Mouse (Mus musculus) left cerebral cortex, postnatal 14 days (tissue): ENCODE results near the gene 4930562C15Rik. TPM values are rescaled to one million over a fixed set of nuclear protein-coding genes. Genes with fewer than 3 reads are reported as not detected.

ENCODE experiments used
- DNase-seq, 2 experiments: peaks; one replicate each; pipeline ENCODE4 v3.0.0; 2021 to 2022; ENCODE audit warnings: low spot score in 2 of 2, mixed read lengths in 1 of 2
- intact Hi-C: fragments of 180-260 bp; cut with DNase I; formaldehyde crosslinking; loops from one replicate; pipeline ENCODE4 v1.15.1; 2025
- total RNA-seq, 2 experiments: library from RNA; stranded (reverse); gene quantifications; 2 replicates each; pipeline ENCODE4 v1.2.3; 2021

The 4930562C15Rik gene
- total RNA-seq, 2 experiments from 2014 or later: not detected

DNA sequence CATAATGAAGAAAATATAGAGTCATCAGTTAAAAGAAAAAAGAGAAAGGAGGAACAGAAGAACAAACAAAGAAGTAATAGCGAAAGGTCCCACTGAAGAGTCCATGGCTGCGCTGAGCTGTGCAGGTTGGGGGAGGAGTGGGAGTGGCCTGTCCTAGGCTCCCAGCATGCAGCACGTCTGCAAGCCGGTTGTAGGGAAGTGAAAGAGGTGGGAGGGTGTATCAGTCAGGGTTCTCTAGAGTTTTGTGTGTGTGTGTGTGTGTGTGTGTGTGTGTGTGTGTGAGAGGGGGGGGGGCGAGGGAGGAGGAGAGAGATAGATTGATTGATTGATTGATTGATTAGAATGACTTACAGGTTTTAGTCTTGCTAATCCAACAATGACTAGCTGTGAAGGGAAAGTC lies 72.8 kb downstream of the 4930562C15Rik start:
- intact Hi-C loops: no loop called here
- no peak for DNase-seq

DNA sequence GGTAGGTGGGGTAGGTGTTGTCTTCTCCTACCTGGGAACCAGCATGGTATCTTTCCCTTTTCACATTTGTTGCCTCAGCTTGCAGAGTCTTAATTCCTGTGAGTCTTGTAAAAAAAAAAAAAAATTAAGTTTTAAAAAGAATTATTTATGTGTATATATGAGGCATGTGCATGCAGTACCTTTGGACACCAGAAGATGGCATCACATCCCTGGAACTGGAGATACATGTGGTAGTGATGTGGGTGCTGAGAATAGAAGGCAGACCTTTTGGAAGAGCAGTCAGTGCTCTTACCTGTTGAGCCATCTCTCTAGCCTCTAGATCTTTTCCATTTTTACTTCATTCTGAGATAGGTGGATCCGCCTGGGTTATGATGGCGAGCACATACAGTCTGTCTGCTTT lies 74.5 kb downstream of the 4930562C15Rik start:
- DNase-seq: no peak
- intact Hi-C loops: no loop called here

DNA sequence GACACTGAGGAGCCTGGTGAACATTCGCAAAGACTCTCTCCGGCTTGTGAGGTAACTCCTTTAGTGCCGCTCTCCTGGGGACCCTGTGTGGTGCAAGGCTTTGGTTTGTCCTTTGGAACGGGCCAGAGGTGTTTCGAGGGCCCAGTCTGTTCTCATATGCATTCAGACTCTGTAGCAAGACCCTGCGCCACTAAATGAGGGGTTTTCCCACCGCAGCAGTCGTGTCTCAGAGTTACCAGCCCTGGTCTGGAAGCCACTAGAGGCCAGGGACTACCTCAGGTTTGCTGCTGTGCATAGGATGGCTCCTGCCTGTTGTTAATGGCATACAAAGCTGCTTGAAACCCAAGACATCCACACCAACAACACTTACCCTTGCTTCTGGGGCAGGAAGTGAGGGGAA lies 75.5 kb downstream of the 4930562C15Rik start:
- intact Hi-C loops: no loop called here
- DNase-seq: no peak

DNA sequence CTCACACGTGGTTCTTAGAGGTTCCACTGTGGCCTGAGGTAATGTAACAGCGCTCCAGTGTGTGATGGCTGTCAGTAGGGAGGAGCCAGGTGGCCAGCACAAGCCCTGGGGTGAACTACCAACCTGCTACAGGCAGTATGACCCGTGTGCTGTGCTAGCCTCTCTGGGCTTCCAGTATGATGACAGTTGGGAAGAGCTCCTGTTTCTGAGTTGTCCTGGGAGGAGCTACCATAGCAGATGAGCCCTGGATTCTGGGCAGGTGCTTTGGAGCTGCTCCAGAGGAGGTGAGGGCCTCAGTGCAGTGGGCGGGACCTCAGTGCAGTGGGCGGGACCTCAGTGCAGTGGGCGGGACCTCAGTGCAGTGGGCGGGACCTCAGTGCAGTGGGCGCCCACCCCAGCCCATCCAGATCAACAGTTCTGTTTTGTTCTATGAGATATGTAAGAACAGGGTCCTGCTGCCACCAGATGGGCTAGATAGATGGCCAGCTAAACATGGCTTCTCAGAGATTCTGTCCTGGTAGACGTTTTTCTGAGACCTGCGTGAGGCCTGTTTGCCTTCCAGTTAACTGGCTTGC lies 76.9 kb downstream of the 4930562C15Rik start:
- intact Hi-C loops: no loop called here
- DNase-seq: no peak

DNA sequence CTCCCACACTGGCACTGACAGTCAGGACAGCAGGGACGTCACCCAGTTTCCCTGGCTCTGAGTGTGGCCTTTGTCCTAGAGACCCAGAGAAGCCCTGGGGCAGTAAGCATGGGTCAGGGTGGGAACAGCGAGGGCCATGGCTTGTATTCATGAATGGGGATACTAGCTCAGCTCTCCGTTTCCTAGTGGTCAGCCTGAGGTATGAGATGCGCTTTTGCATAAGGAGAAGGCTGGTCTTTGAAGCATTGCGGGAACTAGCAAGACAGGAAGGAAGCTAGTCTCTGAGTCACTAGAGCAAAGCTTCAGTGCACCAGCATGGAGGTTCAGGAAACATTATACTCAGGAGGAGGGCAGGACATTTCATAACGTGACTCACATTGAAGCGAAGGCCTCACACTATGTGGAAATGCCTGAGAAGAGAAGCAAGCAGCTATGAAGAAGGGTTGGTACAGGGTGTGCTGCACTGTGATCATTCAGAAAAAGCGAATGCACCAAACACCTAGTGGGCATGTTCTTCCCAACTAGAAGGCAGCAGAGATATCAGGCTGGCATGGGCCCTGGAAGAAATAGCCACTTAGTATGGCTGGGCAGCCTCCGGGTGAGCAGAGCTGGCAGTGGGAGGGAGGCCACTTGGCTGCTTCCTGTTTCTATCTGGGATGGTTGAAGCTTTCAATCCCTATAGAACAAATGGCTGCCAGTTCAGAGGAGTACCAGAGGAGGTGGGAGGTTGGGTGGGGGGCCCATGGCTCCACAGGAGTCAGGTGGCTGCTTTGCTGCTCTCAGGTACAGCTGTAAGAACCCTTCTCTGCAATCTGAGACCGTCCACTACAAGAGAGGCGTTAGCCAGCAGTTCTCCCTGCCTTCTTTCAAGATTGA lies 77.9 kb downstream of the 4930562C15Rik start:
- intact Hi-C loops: no loop called here
- DNase-seq: no peak

DNA sequence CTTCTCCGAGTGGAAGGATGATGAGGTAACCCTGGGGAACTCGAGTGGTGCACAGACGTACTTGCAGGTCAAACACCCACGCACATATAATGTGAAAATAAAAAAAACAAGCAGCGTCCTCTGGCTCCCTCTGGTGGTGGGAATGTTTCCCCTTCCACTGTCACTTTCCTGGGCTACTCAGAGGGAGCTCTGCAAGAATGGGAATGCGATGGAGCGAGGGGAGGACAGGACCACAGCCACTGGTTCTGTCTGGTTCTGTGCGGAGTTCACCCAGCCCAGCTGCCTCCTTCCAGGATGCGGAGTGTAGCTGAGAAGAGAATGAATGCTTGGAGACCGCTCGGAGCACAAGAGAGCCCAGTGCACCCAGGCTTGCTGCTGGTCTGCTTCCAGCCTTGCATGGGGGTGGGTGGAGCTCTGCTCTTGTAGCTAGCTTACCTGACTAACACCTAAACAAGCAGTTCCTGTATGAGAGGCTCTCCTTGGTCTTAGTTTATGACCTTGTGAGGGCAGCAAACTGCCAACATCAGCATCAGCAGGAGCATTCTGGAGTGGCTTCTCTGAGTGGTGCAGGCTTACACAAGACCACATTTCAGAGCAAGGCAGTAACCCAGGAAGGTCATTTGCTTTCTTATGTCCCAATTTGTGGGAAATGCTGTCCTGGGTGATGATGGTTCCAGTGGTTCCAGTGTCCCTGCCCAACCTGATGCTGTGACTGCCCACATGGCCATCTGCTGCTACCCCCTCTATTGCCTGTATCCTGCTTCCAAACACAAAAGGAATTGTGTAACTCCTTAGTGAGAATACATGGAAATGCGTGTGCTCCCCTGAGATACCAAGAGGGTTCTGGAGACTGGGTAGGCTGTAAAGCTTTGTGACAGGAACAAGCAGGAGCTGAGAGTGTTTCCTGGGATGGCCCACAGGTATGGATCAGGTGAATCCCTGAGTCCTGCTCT lies 78.8 kb downstream of the 4930562C15Rik start:
- intact Hi-C loops: no loop called here
- DNase-seq: peak; percentile 87 to 96

DNA sequence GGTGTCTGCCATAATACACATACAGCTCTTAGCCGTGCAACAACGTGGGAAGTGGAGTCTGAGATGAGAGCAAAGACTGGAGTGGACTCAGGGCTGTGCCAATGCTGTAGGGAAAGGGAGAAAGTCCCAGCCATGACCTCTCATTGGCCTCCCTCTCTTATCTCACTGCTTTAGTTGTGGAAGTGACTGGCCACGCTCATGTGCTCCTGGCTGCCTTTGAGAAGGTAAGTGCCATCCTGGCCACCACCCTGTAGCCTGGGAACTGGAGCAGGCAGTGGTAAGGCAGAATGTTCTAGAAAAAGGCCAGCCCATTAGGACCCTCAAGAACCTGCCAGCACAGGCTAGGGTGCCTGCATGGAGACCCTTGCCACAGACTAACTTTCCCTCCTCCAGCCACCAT lies 80.7 kb downstream of the 4930562C15Rik start:
- DNase-seq: no peak
- intact Hi-C loops: loop anchor here (5.0 kb wide), 1 partner anchor 39 kb away; no protein-coding TSS in a partner anchor

DNA sequence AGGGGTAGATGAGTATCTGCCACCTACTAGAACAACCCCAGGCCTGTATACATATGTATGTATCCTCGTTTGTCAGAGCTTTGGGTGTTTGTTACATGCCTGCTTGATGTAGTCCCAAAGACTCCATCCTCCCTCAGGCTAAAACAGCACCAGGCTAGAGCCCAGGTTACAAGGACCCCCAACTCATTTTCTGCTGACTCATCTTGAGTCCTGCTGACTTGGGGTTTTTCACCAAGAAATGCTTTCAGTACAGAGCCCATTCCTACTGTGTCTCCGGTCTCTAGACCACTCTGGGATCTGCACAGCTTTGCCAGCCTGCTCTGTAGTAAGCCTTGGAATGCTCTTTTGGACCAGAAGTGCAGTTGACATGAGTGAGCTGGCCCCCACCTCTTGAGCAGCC lies 81.4 kb downstream of the 4930562C15Rik start:
- intact Hi-C loops: loop anchor here (5.0 kb wide), 1 partner anchor 39 kb away; no protein-coding TSS in a partner anchor
- no peak for DNase-seq

Other genes with a start within 250 kb of the 4930562C15Rik start
- gene Glis2, start 240.7 kb upstream of the 4930562C15Rik start, total RNA-seq: 10 to 100 TPM; 16.3 to 18.0 TPM
- gene Pam16, start 210.4 kb upstream of the 4930562C15Rik start, total RNA-seq: 10 to 100 TPM; 81.6 to 82.8 TPM
- 10 to 100 TPM in 1 of 2 experiments, 1 to 10 TPM in 1; 8.3 to 10.9 TPM for gene Vasn, start 195.5 kb upstream of the 4930562C15Rik start, total RNA-seq
- 10 to 100 TPM; 63.6 to 65.9 TPM for gene Dnaja3, start 195.4 kb upstream of the 4930562C15Rik start, total RNA-seq
- 10 to 100 TPM; 81.1 to 93.9 TPM for gene Coro7, start 155.6 kb upstream of the 4930562C15Rik start, total RNA-seq
- 1 to 10 TPM; 8.3 to 10.0 TPM for gene Nmral1, start 116.1 kb upstream of the 4930562C15Rik start, total RNA-seq
- 10 to 100 TPM; 73.2 to 76.1 TPM for gene Hmox2, start 109.1 kb upstream of the 4930562C15Rik start, total RNA-seq
- 100 to 1,000 TPM; 162 to 163 TPM for gene Cdip1, start 45.1 kb upstream of the 4930562C15Rik start, total RNA-seq
- 10 to 100 TPM; 81.6 to 86.7 TPM for gene Ubald1, start 44.9 kb downstream of the 4930562C15Rik start, total RNA-seq
- gene Mgrn1, start 50.8 kb downstream of the 4930562C15Rik start, total RNA-seq: 100 to 1,000 TPM; 198 to 203 TPM
- gene Nudt16l1, start 103.3 kb downstream of the 4930562C15Rik start, total RNA-seq: 10 to 100 TPM; 66.7 to 70.3 TPM
- 10 to 100 TPM; 50.1 TPM for gene Anks3, start 128.8 kb downstream of the 4930562C15Rik start, total RNA-seq
- not detected for gene Sept12, start 162.4 kb downstream of the 4930562C15Rik start, total RNA-seq
- not detected for gene Smim22, start 171.9 kb downstream of the 4930562C15Rik start, total RNA-seq
- gene Rogdi, start 178.1 kb downstream of the 4930562C15Rik start, total RNA-seq: 100 to 1,000 TPM; 202 to 212 TPM
- gene Glyr1, start 214.4 kb downstream of the 4930562C15Rik start, total RNA-seq: 100 to 1,000 TPM; 141 to 156 TPM
- 10 to 100 TPM; 41.9 to 42.1 TPM for gene Ubn1, start 214.6 kb downstream of the 4930562C15Rik start, total RNA-seq